In the genomic region with DNA sequence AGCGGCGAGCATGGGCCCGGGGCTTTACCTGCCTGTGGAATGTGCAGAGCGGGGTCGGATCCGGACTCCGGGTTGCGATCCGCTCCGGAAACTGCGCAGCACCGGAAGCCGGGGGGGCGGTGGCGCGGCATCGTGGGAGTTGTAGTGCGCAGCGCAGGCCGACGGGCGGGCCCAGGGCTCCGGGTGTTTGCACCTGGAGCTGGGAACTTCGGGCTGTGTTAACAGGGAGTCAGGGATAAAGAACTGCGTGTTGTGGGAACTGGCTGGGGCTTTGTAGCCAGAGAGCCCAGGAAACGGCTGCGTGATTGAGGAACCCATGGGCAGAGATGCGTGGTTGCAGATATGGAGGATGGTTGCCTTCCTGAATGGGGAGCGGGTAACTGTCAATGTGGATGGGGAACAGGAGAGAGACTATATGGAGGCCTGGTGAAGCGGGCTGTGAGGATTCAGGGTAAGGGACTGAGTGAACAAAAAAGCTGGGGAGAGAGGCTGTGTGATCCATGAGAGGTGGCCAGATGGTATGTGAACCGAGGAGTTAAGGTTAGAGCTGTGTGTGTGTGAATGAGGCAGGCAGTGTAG, we compare ENCODE assay signal across 7 mouse cellular contexts. TPM values are rescaled to one million over a fixed set of nuclear protein-coding genes. Genes with fewer than 3 reads are reported as not detected.
DNase-seq lines count a peak whose midpoint lies in the region; ATAC-seq and TF ChIP-seq lines count a peak whose summit lies in the region.

A gene (minus strand): TSS at position 110 of the 579 bp plus-strand sequence.

- no peaks in the 10 kb centered on the region for H3K36me3 ChIP-seq in intestine, postnatal 0 days (ENCODE audit: control insufficient read depth, insufficient read depth)
- peaks cover 20% of the 10 kb centered on the region for H3K36me3 ChIP-seq in midbrain, embryonic 10.5 days

- peak; percentile 45 for ATAC-seq in granulocyte monocyte progenitor cell, adult 5-6 weeks (replicated peaks; ENCODE audit: poor library complexity, severe bottlenecking)
- ATAC-seq in intestine, postnatal 0 days, result peak; percentile 89

- no peaks in the 10 kb centered on the region for H3K27me3 ChIP-seq in intestine, postnatal 0 days (replicated peaks; ENCODE audit: control insufficient read depth, insufficient read depth, low read length)
- no peaks in the 10 kb centered on the region for H3K27me3 ChIP-seq in midbrain, embryonic 10.5 days (ENCODE audit: low read depth, poor library complexity, severe bottlenecking)

- DNase-seq in adrenal gland, postnatal 14 days, result peak; percentile 93
- DNase-seq in embryo, embryonic 9.5 days (ENCODE audit: extremely low spot score), result peak; percentile 91
- DNase-seq in left cerebral cortex, postnatal 36 days (ENCODE audit: low spot score in 2 of 2), result peak; percentile 93
- peak; percentile 91 for DNase-seq in midbrain, embryonic 10.5 days (ENCODE audit: low spot score)
- peak; percentile 58 for DNase-seq in skeletal muscle tissue, adult 2 months (ENCODE audit: low read depth, low spot score)

- 0 out of 2 replicates have a peak, but pooled peaks cover 5% of the 10 kb centered on the region for H3K4me1 ChIP-seq in intestine, postnatal 0 days (replicated peaks; ENCODE audit: control insufficient read depth, insufficient read depth, low read length)
- H3K4me1 ChIP-seq in midbrain, embryonic 10.5 days, result peaks cover 27% of the 10 kb centered on the region

- under 1% methylated on average over 31 of the region's 31 CpGs for whole genome bisulfite sequencing in intestine, postnatal 0 days
- WGBS in midbrain, embryonic 10.5 days, result under 1% methylated on average over 31 of the region's 31 CpGs

- H3K27ac ChIP-seq in intestine, postnatal 0 days (ENCODE audit: low read depth, low read length), result peak within 1 kb of the TSS; percentile 97
- peak within 1 kb of the TSS; percentile 99 for H3K27ac ChIP-seq in midbrain, embryonic 10.5 days (replicated peaks)

- TF ChIP-seq CTCF in intestine, postnatal 0 days (IDR thresholded peaks at IDR 0.05; ENCODE audit: low read depth), result no peak

- peak within 1 kb of the TSS; percentile 87 for H3K4me2 ChIP-seq in intestine, postnatal 0 days (replicated peaks; ENCODE audit: low read depth)

- intact Hi-C loops in left cerebral cortex, postnatal 36 days (cut with DNase I), result loop anchor here (1.0 to 5.0 kb wide), 3 partner anchors 45 to 110 kb away; a partner anchor contains a TSS

- no peaks in the 10 kb centered on the region for H3K9me3 ChIP-seq in intestine, postnatal 0 days (ENCODE audit: control insufficient read depth)
- H3K9me3 ChIP-seq in midbrain, embryonic 10.5 days (replicated peaks), result no peaks in the 10 kb centered on the region

- H3K9ac ChIP-seq in intestine, postnatal 0 days (ENCODE audit: low read depth, low read length), result peak within 1 kb of the TSS; percentile 96

- peak within 1 kb of the TSS; percentile 88 for H3K4me3 ChIP-seq in intestine, postnatal 0 days (ENCODE audit: low read depth, low read length)
- H3K4me3 ChIP-seq in midbrain, embryonic 10.5 days, result peak within 1 kb of the TSS; percentile 87

RNA-seq across cellular contexts. Expression of the gene that starts here (rescaled TPM):
- total RNA-seq in adrenal gland, postnatal 14 days (2021), result 9.7 and 11.5 TPM in 2 replicates
- total RNA-seq in granulocyte monocyte progenitor cell, adult 5-6 weeks (2014; fragmentation: Nextera tagmentation), result 29.2 TPM in 2 replicates
- total RNA-seq in granulocyte monocyte progenitor cell, adult 5-6 weeks (2017), result 15.0 and 17.3 TPM in 2 replicates
- polyA plus RNA-seq in intestine, postnatal 0 days (2015; fragmentation: Nextera tagmentation; extraction: Ambion mirVana), result 1.3 and 2.4 TPM in 2 replicates
- total RNA-seq in left cerebral cortex, postnatal 36 days (2021), result 10 to 100 TPM; 17.0 to 26.0 TPM
- 13.4 and 14.8 TPM in 2 replicates for polyA plus RNA-seq in midbrain, embryonic 10.5 days (2016; fragmentation: Nextera tagmentation; extraction: Ambion mirVana)

Comparison
In these comparisons a context has a peak if more than half of its experiments do, and no peak if none do; other contexts are left out.
1. Peak in every context shown above with its lines: DNase-seq, ATAC-seq, H3K4me3 ChIP-seq and H3K27ac ChIP-seq.